Mouse (Mus musculus) heart, postnatal 0 days (tissue): ENCODE data around the gene Pgm3.
"Not testable (repeated sequence)": the region's sequence is repeated elsewhere in the genome, so short reads cannot be mapped to it uniquely, and the experiment has no call there.

Experiments
- CTCF ChIP-seq: IDR thresholded peaks from 2 replicates; pipeline ENCODE4 v1.5.1; 2016; ENCODE audit warnings: antibody characterized with exemption, control low read depth, low read depth
- EP300 ChIP-seq: IDR thresholded peaks from 2 replicates; pipeline ENCODE4 v1.6.1; 2016; ENCODE audit warnings: antibody characterized with exemption, low read depth

- TF ChIP-seq CTCF, EP300: not testable (repeated sequence)
Measured at GRCm38 (mm10) chr9:86594357-86594767, 22.7 kb upstream of the Pgm3 start.
